Mouse (Mus musculus): Measurements from ENCODE around the gene Mapk11. TPM values are rescaled to one million over a fixed set of nuclear protein-coding genes. Genes with fewer than 3 reads are reported as not detected.

The Mapk11 gene
- polyA plus RNA-seq, 2 experiments, result 7.0 to 13.4 TPM

- H3K4me3 ChIP-seq (replicated peaks; ENCODE audit: low read length), result peak overlapping the region; percentile 30
- no peak for TF ChIP-seq POLR2A (IDR thresholded peaks at IDR 0.05; ENCODE audit: borderline replicate concordance, extremely low read depth, insufficient read depth, insufficient read length)
- no peaks in the 10 kb centered on the region for H3K36me3 ChIP-seq (ENCODE audit: control insufficient read depth, insufficient read depth, low read length)
- H3K9ac ChIP-seq (ENCODE audit: low read depth, low read length, severe bottlenecking), result peak overlapping the region; percentile 22; the same call in 1 of the 2 replicates
- H3K27me3 ChIP-seq (ENCODE audit: control insufficient read depth, insufficient read depth, low read length), result peaks cover 28% of the 10 kb centered on the region
- 0% methylated on average over 26 of the region's 27 CpGs for WGBS
- DNase-seq (ENCODE audit: low spot score) (no peak), ATAC-seq (ENCODE audit: low FRiP score, low read depth) (no peak)
- peaks cover 24% of the 10 kb centered on the region for H3K4me1 ChIP-seq (ENCODE audit: control insufficient read depth, insufficient read depth, low read length)
- H3K4me2 ChIP-seq (replicated peaks; ENCODE audit: low read depth, low read length, severe bottlenecking), result peak overlapping the region; percentile 57
- no peak overlapping the region for H3K27ac ChIP-seq (replicated peaks; ENCODE audit: low read depth, low read length)
- no peaks in the 10 kb centered on the region for H3K9me3 ChIP-seq (ENCODE audit: control insufficient read depth, low read length)
These were observed 2.9 kb downstream of the Mapk11 start for GRCm38 (mm10) chr15:89146537-89146936.

GRCm38 (mm10) chr15:89145813-89146350 is 3.5 kb downstream of the Mapk11 start:
- 74% methylated on average over 24 of the region's 24 CpGs for WGBS
- H3K4me3 ChIP-seq (replicated peaks; ENCODE audit: low read length), result no peak overlapping the region; the same call in 1 of the 2 replicates
- no peak for DNase-seq (ENCODE audit: low spot score)
- H3K36me3 ChIP-seq (ENCODE audit: control insufficient read depth, insufficient read depth, low read length), result no peaks in the 10 kb centered on the region
- ATAC-seq (ENCODE audit: low FRiP score, low read depth), result no peak
- H3K27ac ChIP-seq (replicated peaks; ENCODE audit: low read depth, low read length), result no peak overlapping the region
- no peak overlapping the region for H3K9ac ChIP-seq (ENCODE audit: low read depth, low read length, severe bottlenecking)
- peaks cover 34% of the 10 kb centered on the region for H3K27me3 ChIP-seq (ENCODE audit: control insufficient read depth, insufficient read depth, low read length)
- H3K4me1 ChIP-seq (ENCODE audit: control insufficient read depth, insufficient read depth, low read length), result peaks cover 26% of the 10 kb centered on the region
- TF ChIP-seq POLR2A (IDR thresholded peaks at IDR 0.05; ENCODE audit: borderline replicate concordance, extremely low read depth, insufficient read depth, insufficient read length), result no peak
- H3K9me3 ChIP-seq (ENCODE audit: control insufficient read depth, low read length), result no peaks in the 10 kb centered on the region
- H3K4me2 ChIP-seq (replicated peaks; ENCODE audit: low read depth, low read length, severe bottlenecking), result peak overlapping the region; percentile 57; the same call in 1 of the 2 replicates

GRCm38 (mm10) chr15:89144965-89145364 is 4.5 kb downstream of the Mapk11 start:
- no peak overlapping the region for H3K4me3 ChIP-seq (replicated peaks; ENCODE audit: low read length)
- H3K27me3 ChIP-seq (ENCODE audit: control insufficient read depth, insufficient read depth, low read length), result peaks cover 42% of the 10 kb centered on the region
- no peak overlapping the region for H3K27ac ChIP-seq (replicated peaks; ENCODE audit: low read depth, low read length)
- no peak overlapping the region for H3K9ac ChIP-seq (ENCODE audit: low read depth, low read length, severe bottlenecking)
- 86% methylated on average over 11 of the region's 11 CpGs for WGBS
- no peaks in the 10 kb centered on the region for H3K36me3 ChIP-seq (ENCODE audit: control insufficient read depth, insufficient read depth, low read length)
- no peak overlapping the region for H3K4me2 ChIP-seq (replicated peaks; ENCODE audit: low read depth, low read length, severe bottlenecking)
- no peak for TF ChIP-seq POLR2A (IDR thresholded peaks at IDR 0.05; ENCODE audit: borderline replicate concordance, extremely low read depth, insufficient read depth, insufficient read length)
- ATAC-seq (ENCODE audit: low FRiP score, low read depth) (no peak), DNase-seq (ENCODE audit: low spot score) (no peak)
- H3K9me3 ChIP-seq (ENCODE audit: control insufficient read depth, low read length), result no peaks in the 10 kb centered on the region
- peaks cover 33% of the 10 kb centered on the region for H3K4me1 ChIP-seq (ENCODE audit: control insufficient read depth, insufficient read depth, low read length)

GRCm38 (mm10) chr15:89143134-89143533 is 6.3 kb downstream of the Mapk11 start:
- 78% methylated on average over 2 of the region's 2 CpGs for WGBS
- no peaks in the 10 kb centered on the region for H3K9me3 ChIP-seq (ENCODE audit: control insufficient read depth, low read length)
- peaks cover 28% of the 10 kb centered on the region; the same call in 1 of the 2 replicates for H3K4me1 ChIP-seq (ENCODE audit: control insufficient read depth, insufficient read depth, low read length)
- no peak for TF ChIP-seq POLR2A (IDR thresholded peaks at IDR 0.05; ENCODE audit: borderline replicate concordance, extremely low read depth, insufficient read depth, insufficient read length)
- H3K27me3 ChIP-seq (ENCODE audit: control insufficient read depth, insufficient read depth, low read length), result peaks cover 37% of the 10 kb centered on the region
- no peak for DNase-seq (ENCODE audit: low spot score)
- no peak for ATAC-seq (ENCODE audit: low FRiP score, low read depth)
- H3K4me2 ChIP-seq (replicated peaks; ENCODE audit: low read depth, low read length, severe bottlenecking), result no peak overlapping the region
- H3K9ac ChIP-seq (ENCODE audit: low read depth, low read length, severe bottlenecking), result no peak overlapping the region
- H3K4me3 ChIP-seq (replicated peaks; ENCODE audit: low read length), result no peak overlapping the region
- H3K27ac ChIP-seq (replicated peaks; ENCODE audit: low read depth, low read length), result no peak overlapping the region
- no peaks in the 10 kb centered on the region for H3K36me3 ChIP-seq (ENCODE audit: control insufficient read depth, insufficient read depth, low read length)

- Histone ChIP-seq H3K9ac (ENCODE audit: low read depth, low read length, severe bottlenecking) (no peak overlapping the region), H3K4me2 (replicated peaks; ENCODE audit: low read depth, low read length, severe bottlenecking) (no peak overlapping the region), H3K27ac (replicated peaks; ENCODE audit: low read depth, low read length) (no peak overlapping the region), H3K9me3 (ENCODE audit: control insufficient read depth, low read length) (no peaks in the 10 kb centered on the region), H3K27me3 (ENCODE audit: control insufficient read depth, insufficient read depth, low read length) (peaks cover 26% of the 10 kb centered on the region), H3K4me1 (ENCODE audit: control insufficient read depth, insufficient read depth, low read length) (peaks cover 20% of the 10 kb centered on the region; the same call in 1 of the 2 replicates), H3K4me3 (replicated peaks; ENCODE audit: low read length) (no peak overlapping the region), H3K36me3 (ENCODE audit: control insufficient read depth, insufficient read depth, low read length) (no peaks in the 10 kb centered on the region)
- ATAC-seq (ENCODE audit: low FRiP score, low read depth) (no peak), DNase-seq (ENCODE audit: low spot score) (no peak)
- WGBS, result 34% methylated on average over 4 of the region's 4 CpGs
- TF ChIP-seq POLR2A (IDR thresholded peaks at IDR 0.05; ENCODE audit: borderline replicate concordance, extremely low read depth, insufficient read depth, insufficient read length), result no peak
These were observed 7.5 kb downstream of the Mapk11 start for GRCm38 (mm10) chr15:89141905-89142304.
